Mouse (Mus musculus): ENCODE measurements at regions not wholly inside any gene's neighbourhood (a gene's known extent, or its start where the extent isn't known, plus 50 kb on each side); places are given as distances from the start of the nearest gene placed in this dataset.

GRCm38 (mm10) chr17:65071114-65071513, 235.2 kb upstream of the 4930583I09Rik start:
- H3K36me3 ChIP-seq (ENCODE audit: control insufficient read depth, insufficient read depth, low read length) = no peaks in the 10 kb centered on the region
- H3K27ac ChIP-seq (ENCODE audit: low read depth, low read length) = no peak overlapping the region
- ATAC-seq = no peak
- DNase-seq (ENCODE audit: low spot score) = peak; percentile 39
- no peaks in the 10 kb centered on the region for H3K9me3 ChIP-seq (replicated peaks; ENCODE audit: control insufficient read depth, low read length)
- 63% methylated on average over 3 of the region's 3 CpGs for WGBS
- H3K4me1 ChIP-seq (ENCODE audit: control insufficient read depth, insufficient read depth, low read length) = no peaks in the 10 kb centered on the region
- no peak overlapping the region for H3K4me3 ChIP-seq (ENCODE audit: low read depth, low read length)
- H3K27me3 ChIP-seq (replicated peaks; ENCODE audit: control insufficient read depth, insufficient read depth, low read length) = no peaks in the 10 kb centered on the region
- no peak overlapping the region for H3K4me2 ChIP-seq (ENCODE audit: low read length)
- no peak overlapping the region for H3K9ac ChIP-seq (ENCODE audit: low read length)

DNA sequence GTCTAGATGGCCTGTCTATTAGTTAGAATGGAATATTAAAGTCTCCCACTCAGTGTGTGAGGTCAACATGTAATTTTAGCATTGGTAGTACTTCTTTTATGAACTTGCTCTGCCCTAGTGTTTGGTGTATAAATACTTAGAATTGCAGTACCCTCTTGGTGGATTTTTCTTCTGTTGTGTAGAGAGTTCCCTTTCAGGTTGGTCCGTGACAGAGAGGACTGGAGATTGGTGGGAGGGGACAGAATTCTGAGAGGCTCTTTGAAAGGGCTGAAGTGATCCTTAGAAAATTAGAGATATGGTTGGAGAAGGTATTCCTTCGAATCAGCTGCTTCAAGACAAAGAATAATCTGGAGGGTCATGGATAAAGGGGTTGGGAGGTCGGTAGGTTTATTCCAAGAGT, 230.3 kb upstream of the 4930583I09Rik start:
- H3K4me3 ChIP-seq (ENCODE audit: low read depth, low read length) = no peak overlapping the region
- no peaks in the 10 kb centered on the region for H3K4me1 ChIP-seq (ENCODE audit: control insufficient read depth, insufficient read depth, low read length)
- ATAC-seq (no peak), DNase-seq (ENCODE audit: low spot score) (no peak)
- no peak overlapping the region for H3K9ac ChIP-seq (ENCODE audit: low read length)
- H3K9me3 ChIP-seq (replicated peaks; ENCODE audit: control insufficient read depth, low read length) = no peaks in the 10 kb centered on the region
- H3K27me3 ChIP-seq (replicated peaks; ENCODE audit: control insufficient read depth, insufficient read depth, low read length) = no peaks in the 10 kb centered on the region
- no peaks in the 10 kb centered on the region for H3K36me3 ChIP-seq (ENCODE audit: control insufficient read depth, insufficient read depth, low read length)
- H3K27ac ChIP-seq (ENCODE audit: low read depth, low read length) = no peak overlapping the region
- H3K4me2 ChIP-seq (ENCODE audit: low read length) = no peak overlapping the region
- WGBS = 71% methylated on average over 3 of the region's 3 CpGs

GRCm38 (mm10) chr17:65056059-65056458, 220.2 kb upstream of the 4930583I09Rik start:
- Histone ChIP-seq H3K9me3 (replicated peaks; ENCODE audit: control insufficient read depth, low read length) (no peaks in the 10 kb centered on the region), H3K27me3 (replicated peaks; ENCODE audit: control insufficient read depth, insufficient read depth, low read length) (no peaks in the 10 kb centered on the region), H3K36me3 (ENCODE audit: control insufficient read depth, insufficient read depth, low read length) (no peaks in the 10 kb centered on the region), H3K4me3 (ENCODE audit: low read depth, low read length) (no peak overlapping the region), H3K9ac (ENCODE audit: low read length) (no peak overlapping the region), H3K4me1 (ENCODE audit: control insufficient read depth, insufficient read depth, low read length) (no peaks in the 10 kb centered on the region), H3K27ac (ENCODE audit: low read depth, low read length) (no peak overlapping the region), H3K4me2 (ENCODE audit: low read length) (no peak overlapping the region)
- ATAC-seq = 0 out of 2 replicates have a peak, but pooled peaks have one; percentile 18
- WGBS = 23% methylated on average over 4 of the region's 4 CpGs
- peak; percentile 20 for DNase-seq (ENCODE audit: low spot score)

GRCm38 (mm10) chr17:65049860-65050482, 214.1 kb upstream of the 4930583I09Rik start:
- H3K9me3 ChIP-seq (replicated peaks; ENCODE audit: control insufficient read depth, low read length) = no peaks in the 10 kb centered on the region
- no peak overlapping the region for H3K4me3 ChIP-seq (ENCODE audit: low read depth, low read length)
- 13% methylated on average over 7 of the region's 7 CpGs for WGBS
- ATAC-seq = peak; percentile 60
- H3K9ac ChIP-seq (ENCODE audit: low read length) = no peak overlapping the region
- no peak overlapping the region for H3K4me2 ChIP-seq (ENCODE audit: low read length)
- no peaks in the 10 kb centered on the region for H3K36me3 ChIP-seq (ENCODE audit: control insufficient read depth, insufficient read depth, low read length)
- H3K4me1 ChIP-seq (ENCODE audit: control insufficient read depth, insufficient read depth, low read length) = peaks cover 5% of the 10 kb centered on the region
- DNase-seq (ENCODE audit: low spot score) = peak; percentile 42
- H3K27me3 ChIP-seq (replicated peaks; ENCODE audit: control insufficient read depth, insufficient read depth, low read length) = no peaks in the 10 kb centered on the region
- H3K27ac ChIP-seq (ENCODE audit: low read depth, low read length) = no peak overlapping the region

- no peak overlapping the region for H3K4me2 ChIP-seq (ENCODE audit: low read length)
- H3K4me1 ChIP-seq (ENCODE audit: control insufficient read depth, insufficient read depth, low read length) = no peaks in the 10 kb centered on the region
- WGBS = 92% methylated on average over 5 of the region's 5 CpGs
- H3K9ac ChIP-seq (ENCODE audit: low read length) = no peak overlapping the region
- H3K9me3 ChIP-seq (replicated peaks; ENCODE audit: control insufficient read depth, low read length) = no peaks in the 10 kb centered on the region
- no peak for ATAC-seq
- no peaks in the 10 kb centered on the region for H3K36me3 ChIP-seq (ENCODE audit: control insufficient read depth, insufficient read depth, low read length)
- H3K27me3 ChIP-seq (replicated peaks; ENCODE audit: control insufficient read depth, insufficient read depth, low read length) = no peaks in the 10 kb centered on the region
- H3K4me3 ChIP-seq (ENCODE audit: low read depth, low read length) = no peak overlapping the region
- H3K27ac ChIP-seq (ENCODE audit: low read depth, low read length) = no peak overlapping the region
- DNase-seq (ENCODE audit: low spot score) = no peak
Measured at GRCm38 (mm10) chr17:65015731-65016130, 179.9 kb upstream of the 4930583I09Rik start.

- Histone ChIP-seq H3K9me3 (replicated peaks; ENCODE audit: control insufficient read depth, low read length) (no peaks in the 10 kb centered on the region), H3K36me3 (ENCODE audit: control insufficient read depth, insufficient read depth, low read length) (no peaks in the 10 kb centered on the region), H3K9ac (ENCODE audit: low read length) (no peak overlapping the region), H3K4me1 (ENCODE audit: control insufficient read depth, insufficient read depth, low read length) (no peaks in the 10 kb centered on the region), H3K4me2 (ENCODE audit: low read length) (no peak overlapping the region), H3K27ac (ENCODE audit: low read depth, low read length) (no peak overlapping the region), H3K4me3 (ENCODE audit: low read depth, low read length) (no peak overlapping the region), H3K27me3 (replicated peaks; ENCODE audit: control insufficient read depth, insufficient read depth, low read length) (no peaks in the 10 kb centered on the region)
- DNase-seq (ENCODE audit: low spot score) (no peak), ATAC-seq (no peak)
Measured at GRCm38 (mm10) chr17:65014682-65015081, 178.8 kb upstream of the 4930583I09Rik start.

- H3K4me3 ChIP-seq (ENCODE audit: low read depth, low read length) = no peak overlapping the region
- no peak for ATAC-seq
- no peaks in the 10 kb centered on the region for H3K9me3 ChIP-seq (replicated peaks; ENCODE audit: control insufficient read depth, low read length)
- H3K36me3 ChIP-seq (ENCODE audit: control insufficient read depth, insufficient read depth, low read length) = no peaks in the 10 kb centered on the region
- WGBS = 93% methylated on average over 5 of the region's 5 CpGs
- H3K9ac ChIP-seq (ENCODE audit: low read length) = no peak overlapping the region
- H3K27ac ChIP-seq (ENCODE audit: low read depth, low read length) = no peak overlapping the region
- H3K4me2 ChIP-seq (ENCODE audit: low read length) = no peak overlapping the region
- no peaks in the 10 kb centered on the region for H3K27me3 ChIP-seq (replicated peaks; ENCODE audit: control insufficient read depth, insufficient read depth, low read length)
- no peaks in the 10 kb centered on the region for H3K4me1 ChIP-seq (ENCODE audit: control insufficient read depth, insufficient read depth, low read length)
- DNase-seq (ENCODE audit: low spot score) = no peak
Measured at GRCm38 (mm10) chr17:65000626-65001135, 164.8 kb upstream of the 4930583I09Rik start.

GRCm38 (mm10) chr17:64994483-64994882, 158.6 kb upstream of the 4930583I09Rik start:
- ATAC-seq (no peak), DNase-seq (ENCODE audit: low spot score) (no peak)
- H3K4me1 ChIP-seq (ENCODE audit: control insufficient read depth, insufficient read depth, low read length) = no peaks in the 10 kb centered on the region
- 94% methylated on average over 10 of the region's 10 CpGs for WGBS
- no peak overlapping the region for H3K9ac ChIP-seq (ENCODE audit: low read length)
- H3K27me3 ChIP-seq (replicated peaks; ENCODE audit: control insufficient read depth, insufficient read depth, low read length) = no peaks in the 10 kb centered on the region
- H3K27ac ChIP-seq (ENCODE audit: low read depth, low read length) = no peak overlapping the region
- no peak overlapping the region for H3K4me3 ChIP-seq (ENCODE audit: low read depth, low read length)
- H3K4me2 ChIP-seq (ENCODE audit: low read length) = no peak overlapping the region
- H3K36me3 ChIP-seq (ENCODE audit: control insufficient read depth, insufficient read depth, low read length) = no peaks in the 10 kb centered on the region
- no peaks in the 10 kb centered on the region for H3K9me3 ChIP-seq (replicated peaks; ENCODE audit: control insufficient read depth, low read length)

DNA sequence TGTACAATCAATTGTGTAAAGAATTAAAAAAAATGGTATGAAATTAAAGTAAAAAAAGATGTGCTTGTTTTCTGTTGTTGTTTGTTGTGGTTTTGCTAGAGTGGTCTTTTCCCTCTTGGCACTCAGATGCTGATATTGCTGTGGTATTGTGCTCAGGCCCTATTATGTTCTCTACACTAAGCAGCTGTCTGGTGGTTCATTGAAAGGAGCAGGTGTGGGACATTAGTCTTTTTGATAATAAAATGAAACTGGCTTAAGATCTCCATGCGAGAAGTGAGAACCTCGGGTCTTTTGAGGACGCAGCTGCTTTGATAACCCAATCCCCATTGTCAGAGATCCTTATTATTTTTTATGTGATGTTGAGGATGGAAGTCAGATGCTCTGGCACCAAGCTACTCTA, 155.4 kb upstream of the 4930583I09Rik start:
- no peaks in the 10 kb centered on the region for H3K9me3 ChIP-seq (replicated peaks; ENCODE audit: control insufficient read depth, low read length)
- no peak overlapping the region for H3K4me2 ChIP-seq (ENCODE audit: low read length)
- ATAC-seq (no peak), DNase-seq (ENCODE audit: low spot score) (peak; percentile 9)
- H3K4me3 ChIP-seq (ENCODE audit: low read depth, low read length) = no peak overlapping the region
- H3K4me1 ChIP-seq (ENCODE audit: control insufficient read depth, insufficient read depth, low read length) = no peaks in the 10 kb centered on the region
- no peaks in the 10 kb centered on the region for H3K36me3 ChIP-seq (ENCODE audit: control insufficient read depth, insufficient read depth, low read length)
- WGBS = 57% methylated on average over 3 of the region's 3 CpGs
- H3K27ac ChIP-seq (ENCODE audit: low read depth, low read length) = no peak overlapping the region
- H3K27me3 ChIP-seq (replicated peaks; ENCODE audit: control insufficient read depth, insufficient read depth, low read length) = no peaks in the 10 kb centered on the region
- no peak overlapping the region for H3K9ac ChIP-seq (ENCODE audit: low read length)
